Mouse (Mus musculus) neutrophil, adult 65 days (primary cell): ENCODE measurements around the gene Nuak2. TPM values are rescaled to one million over a fixed set of nuclear protein-coding genes. Genes with fewer than 3 reads are reported as not detected.

Experiments used
- total RNA-seq: library from RNA; stranded (reverse); gene quantifications from 2 replicates; pipeline ENCODE4 v1.2.4, GENCODE M21; 2023

Gene Nuak2
- total RNA-seq, result 42.9 TPM in 2 replicates

DNA sequence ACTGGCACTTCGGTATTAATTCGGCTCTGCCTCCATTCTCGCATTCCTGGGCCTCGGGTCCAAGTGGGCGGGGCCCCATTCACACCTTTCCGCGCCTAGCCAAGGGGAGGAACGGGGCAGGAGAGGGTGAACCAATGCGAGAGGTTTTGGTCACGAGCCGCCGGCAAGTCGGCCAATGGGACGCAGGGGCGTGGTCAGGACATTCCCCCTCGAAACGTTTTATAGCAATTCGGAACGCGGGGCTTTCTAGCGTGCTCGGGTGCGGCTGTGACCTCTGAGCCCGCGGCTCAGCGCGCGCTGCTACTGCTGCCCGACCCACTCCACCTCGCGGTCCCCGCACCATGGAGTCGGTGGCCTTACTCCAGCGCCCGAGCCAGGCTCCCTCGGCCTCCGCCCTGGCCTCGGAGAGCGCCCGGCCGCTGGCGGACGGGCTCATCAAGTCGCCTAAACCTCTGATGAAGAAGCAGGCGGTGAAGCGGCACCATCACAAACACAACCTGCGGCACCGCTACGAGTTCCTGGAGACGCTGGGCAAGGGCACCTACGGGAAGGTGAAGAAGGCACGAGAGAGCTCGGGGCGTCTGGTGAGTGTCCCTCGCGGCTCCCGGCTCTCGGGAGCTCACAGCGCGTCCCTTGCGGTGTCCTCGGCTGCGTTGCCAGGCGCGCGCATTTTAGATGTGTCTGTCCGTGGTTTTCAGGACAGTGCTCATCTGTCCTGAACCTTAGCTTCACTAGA, at the start of gene Nuak2:
Gene Nuak2 (plus strand): TSS at position 238 of the 736 bp plus-strand sequence.

DNA sequence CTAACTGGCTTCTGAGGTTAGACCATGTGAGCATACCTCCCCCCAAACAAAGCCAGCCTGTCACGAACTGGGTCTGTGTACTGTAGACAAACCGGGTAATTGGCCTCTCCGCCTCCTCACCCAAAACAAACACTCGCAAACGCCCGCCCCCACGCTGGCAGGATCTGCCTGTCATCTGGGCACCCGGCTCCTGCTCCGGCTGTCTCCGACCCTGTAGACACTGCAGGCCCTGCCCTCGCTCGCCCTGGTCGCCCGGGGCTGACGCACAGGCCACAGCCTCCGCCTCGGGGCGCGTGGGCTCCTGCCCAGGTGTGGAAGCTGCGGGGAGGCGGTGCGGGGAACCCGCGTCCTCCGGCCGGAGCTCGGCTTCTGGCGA, 17.5 kb upstream of the Nuak2 start, which contains the start of gene Klhdc8a:
Gene Klhdc8a (plus strand): TSS at position 202 of the 376 bp plus-strand sequence.

Other genes with a start within 250 kb of the Nuak2 start
- not detected in 2 replicates for gene Mfsd4a, start 248.1 kb upstream of the Nuak2 start, total RNA-seq
- gene Cdk18, start 176.4 kb upstream of the Nuak2 start, total RNA-seq, result 1.2 and 1.3 TPM in 2 replicates
- not detected in 2 replicates for gene Lemd1, start 124.7 kb upstream of the Nuak2 start, total RNA-seq
- gene AC124108.1, start 124.7 kb upstream of the Nuak2 start, total RNA-seq, result not detected in 2 replicates
- not detected in 2 replicates for gene Gm10188, start 86.4 kb upstream of the Nuak2 start, total RNA-seq
- not detected in 2 replicates for gene Klhdc8a, start 17.5 kb upstream of the Nuak2 start, total RNA-seq
- gene Tmcc2, start 75.2 kb downstream of the Nuak2 start, total RNA-seq, result 3.1 and 3.5 TPM in 2 replicates
- 31.8 and 49.6 TPM in 2 replicates for gene Dstyk, start 101.4 kb downstream of the Nuak2 start, total RNA-seq
- gene Rbbp5, start 161.2 kb downstream of the Nuak2 start, total RNA-seq, result 25.4 and 36.9 TPM in 2 replicates
- 2.9 and 3.5 TPM in 2 replicates for gene Tmem81, start 190.1 kb downstream of the Nuak2 start, total RNA-seq
- not detected in 2 replicates for gene Cntn2, start 227.1 kb downstream of the Nuak2 start, total RNA-seq